Mouse (Mus musculus): ENCODE data around the gene Tenm2. TPM values are rescaled to one million over a fixed set of nuclear protein-coding genes. Genes with fewer than 3 reads are reported as not detected.

Tenm2 gene
- polyA plus RNA-seq, 1 experiment from 2014 or later, result 0.16 TPM

GRCm38 (mm10) chr11:35976482-35976881, 1259.3 kb downstream of the Tenm2 start:
- no peak overlapping the region for H3K4me3 ChIP-seq (ENCODE audit: low read depth, low read length)
- no peak for ATAC-seq
- 38% methylated on average over 6 of the region's 6 CpGs for WGBS
- peak overlapping the region; percentile 43 for H3K27ac ChIP-seq (ENCODE audit: low read length)
- peaks cover 2% of the 10 kb centered on the region; the same call in 1 of the 2 replicates for H3K4me1 ChIP-seq (ENCODE audit: insufficient read depth, low read depth, low read length)
- H3K27me3 ChIP-seq (replicated peaks; ENCODE audit: insufficient read depth, low read length), result 0 out of 2 replicates have a peak, but pooled peaks cover 5% of the 10 kb centered on the region
- TF ChIP-seq EP300 (IDR thresholded peaks at IDR 0.05), result no peak
- TF ChIP-seq CTCF (IDR thresholded peaks at IDR 0.05), result 0 out of 2 replicates have a peak, but pooled peaks have one; percentile 3
- no peak overlapping the region for H3K9ac ChIP-seq (replicated peaks; ENCODE audit: low read depth)
- no peaks in the 10 kb centered on the region for H3K9me3 ChIP-seq (ENCODE audit: low read length)
- no peak for DNase-seq (ENCODE audit: low spot score)
- H3K36me3 ChIP-seq (ENCODE audit: insufficient read depth, low read length), result no peaks in the 10 kb centered on the region
- H3K4me2 ChIP-seq (replicated peaks; ENCODE audit: low read depth, low read length), result no peak overlapping the region

- DNase-seq (ENCODE audit: low spot score) (peak; percentile 47), ATAC-seq (no peak)
- no peak overlapping the region for H3K27ac ChIP-seq (ENCODE audit: low read length)
- H3K4me3 ChIP-seq (ENCODE audit: low read depth, low read length), result no peak overlapping the region
- no peak overlapping the region for H3K9ac ChIP-seq (replicated peaks; ENCODE audit: low read depth)
- no peak overlapping the region for H3K4me2 ChIP-seq (replicated peaks; ENCODE audit: low read depth, low read length)
- H3K4me1 ChIP-seq (ENCODE audit: insufficient read depth, low read depth, low read length), result peaks cover 2% of the 10 kb centered on the region; the same call in 1 of the 2 replicates
- no peak for TF ChIP-seq EP300 (IDR thresholded peaks at IDR 0.05)
- TF ChIP-seq CTCF (IDR thresholded peaks at IDR 0.05), result no peak
- 69% methylated on average over 6 of the region's 6 CpGs for WGBS
- H3K27me3 ChIP-seq (replicated peaks; ENCODE audit: insufficient read depth, low read length), result 0 out of 2 replicates have a peak, but pooled peaks cover 5% of the 10 kb centered on the region
- H3K9me3 ChIP-seq (ENCODE audit: low read length), result no peaks in the 10 kb centered on the region
- H3K36me3 ChIP-seq (ENCODE audit: insufficient read depth, low read length), result no peaks in the 10 kb centered on the region
Observed at GRCm38 (mm10) chr11:35974632-35975450, 1260.9 kb downstream of the Tenm2 start.

GRCm38 (mm10) chr11:35973135-35973534, 1262.6 kb downstream of the Tenm2 start:
- Histone ChIP-seq H3K9me3 (ENCODE audit: low read length) (no peaks in the 10 kb centered on the region), H3K36me3 (ENCODE audit: insufficient read depth, low read length) (no peaks in the 10 kb centered on the region), H3K4me1 (ENCODE audit: insufficient read depth, low read depth, low read length) (0 out of 2 replicates have a peak, but pooled peaks cover 2% of the 10 kb centered on the region), H3K9ac (replicated peaks; ENCODE audit: low read depth) (0 out of 2 replicates have a peak overlapping the region, but pooled peaks have one; percentile 2), H3K27me3 (replicated peaks; ENCODE audit: insufficient read depth, low read length) (no peaks in the 10 kb centered on the region), H3K4me3 (ENCODE audit: low read depth, low read length) (no peak overlapping the region), H3K4me2 (replicated peaks; ENCODE audit: low read depth, low read length) (no peak overlapping the region), H3K27ac (ENCODE audit: low read length) (peak overlapping the region; percentile 57)
- DNase-seq (ENCODE audit: low spot score), result no peak
- TF ChIP-seq EP300 (IDR thresholded peaks at IDR 0.05) (no peak), CTCF (IDR thresholded peaks at IDR 0.05) (no peak)
- no peak for ATAC-seq
- 29% methylated on average over 7 of the region's 7 CpGs for WGBS

GRCm38 (mm10) chr11:35972270-35972931, 1263.4 kb downstream of the Tenm2 start:
- H3K9ac ChIP-seq (replicated peaks; ENCODE audit: low read depth), result no peak overlapping the region
- no peak overlapping the region for H3K4me2 ChIP-seq (replicated peaks; ENCODE audit: low read depth, low read length)
- WGBS, result 7% methylated on average over 5 of the region's 6 CpGs
- H3K27ac ChIP-seq (ENCODE audit: low read length), result peak overlapping the region; percentile 94
- H3K4me1 ChIP-seq (ENCODE audit: insufficient read depth, low read depth, low read length), result 0 out of 2 replicates have a peak, but pooled peaks cover 2% of the 10 kb centered on the region
- no peaks in the 10 kb centered on the region for H3K27me3 ChIP-seq (replicated peaks; ENCODE audit: insufficient read depth, low read length)
- TF ChIP-seq CTCF (IDR thresholded peaks at IDR 0.05) (no peak), EP300 (IDR thresholded peaks at IDR 0.05) (no peak)
- no peak for ATAC-seq
- H3K9me3 ChIP-seq (ENCODE audit: low read length), result no peaks in the 10 kb centered on the region
- DNase-seq (ENCODE audit: low spot score), result no peak
- no peaks in the 10 kb centered on the region for H3K36me3 ChIP-seq (ENCODE audit: insufficient read depth, low read length)
- H3K4me3 ChIP-seq (ENCODE audit: low read depth, low read length), result no peak overlapping the region

GRCm38 (mm10) chr11:35970806-35971705, 1264.7 kb downstream of the Tenm2 start:
- Histone ChIP-seq H3K4me1 (ENCODE audit: insufficient read depth, low read depth, low read length) (0 out of 2 replicates have a peak, but pooled peaks cover 2% of the 10 kb centered on the region), H3K9me3 (ENCODE audit: low read length) (no peaks in the 10 kb centered on the region), H3K27me3 (replicated peaks; ENCODE audit: insufficient read depth, low read length) (no peaks in the 10 kb centered on the region), H3K9ac (replicated peaks; ENCODE audit: low read depth) (no peak overlapping the region), H3K4me2 (replicated peaks; ENCODE audit: low read depth, low read length) (peak overlapping the region; percentile 42), H3K36me3 (ENCODE audit: insufficient read depth, low read length) (no peaks in the 10 kb centered on the region), H3K27ac (ENCODE audit: low read length) (peak overlapping the region; percentile 94), H3K4me3 (ENCODE audit: low read depth, low read length) (no peak overlapping the region)
- peak; percentile 91 for DNase-seq (ENCODE audit: low spot score)
- peak; percentile 96 for TF ChIP-seq EP300 (IDR thresholded peaks at IDR 0.05)
- TF ChIP-seq CTCF (IDR thresholded peaks at IDR 0.05), result no peak
- 50% methylated on average over 19 of the region's 19 CpGs for WGBS
- ATAC-seq, result peak; percentile 92

Measured in lung, postnatal 0 days (tissue).